Mouse (Mus musculus): ENCODE results near the gene Mtch1. TPM values are rescaled to one million over a fixed set of nuclear protein-coding genes. Genes with fewer than 3 reads are reported as not detected.

Mtch1 gene
- total and polyA plus RNA-seq, 2 experiments from 2014 or later: 208 to 380 TPM

- no peak for ATAC-seq (ENCODE audit: insufficient read depth, low read depth)
- TF ChIP-seq CTCF (IDR thresholded peaks at IDR 0.05; ENCODE audit: low read depth): no peak
- TF ChIP-seq EP300 (IDR thresholded peaks at IDR 0.05; ENCODE audit: low read depth): no peak
- no peak for DNase-seq (ENCODE audit: low spot score)
- Histone ChIP-seq H3K4me3 (ENCODE audit: low read depth, low read length) (no peak overlapping the region), H3K27me3 (ENCODE audit: control insufficient read depth, insufficient read depth, low read length) (no peaks in the 10 kb centered on the region), H3K9me3 (replicated peaks; ENCODE audit: control insufficient read depth, low read length) (no peaks in the 10 kb centered on the region), H3K9ac (replicated peaks; ENCODE audit: low read depth, low read length) (no peak overlapping the region), H3K36me3 (replicated peaks; ENCODE audit: control insufficient read depth, insufficient read depth, low read length) (no peaks in the 10 kb centered on the region), H3K4me2 (ENCODE audit: low read depth, low read length) (no peak overlapping the region), H3K27ac (ENCODE audit: low read depth) (peak overlapping the region; percentile 18; the same call in 1 of the 2 replicates), H3K4me1 (ENCODE audit: control insufficient read depth, insufficient read depth) (peaks cover 31% of the 10 kb centered on the region)
- WGBS: 29% methylated on average over 9 of the region's 9 CpGs
These were observed 46.5 kb upstream of the Mtch1 start for GRCm38 (mm10) chr17:29394106-29394760.

- H3K9ac ChIP-seq (replicated peaks; ENCODE audit: low read depth, low read length): no peak overlapping the region
- peaks cover 27% of the 10 kb centered on the region for H3K4me1 ChIP-seq (ENCODE audit: control insufficient read depth, insufficient read depth)
- ATAC-seq (ENCODE audit: insufficient read depth, low read depth): no peak
- no peaks in the 10 kb centered on the region for H3K36me3 ChIP-seq (replicated peaks; ENCODE audit: control insufficient read depth, insufficient read depth, low read length)
- H3K4me2 ChIP-seq (ENCODE audit: low read depth, low read length): no peak overlapping the region
- no peak for DNase-seq (ENCODE audit: low spot score)
- no peak overlapping the region for H3K27ac ChIP-seq (ENCODE audit: low read depth)
- WGBS: 64% methylated on average over 14 of the region's 14 CpGs
- H3K9me3 ChIP-seq (replicated peaks; ENCODE audit: control insufficient read depth, low read length): no peaks in the 10 kb centered on the region
- TF ChIP-seq CTCF (IDR thresholded peaks at IDR 0.05; ENCODE audit: low read depth) (no peak), EP300 (IDR thresholded peaks at IDR 0.05; ENCODE audit: low read depth) (no peak)
- H3K27me3 ChIP-seq (ENCODE audit: control insufficient read depth, insufficient read depth, low read length): no peaks in the 10 kb centered on the region
- H3K4me3 ChIP-seq (ENCODE audit: low read depth, low read length): no peak overlapping the region
These were observed 45.8 kb upstream of the Mtch1 start for GRCm38 (mm10) chr17:29393335-29394089.

GRCm38 (mm10) chr17:29391280-29391679 is 43.5 kb upstream of the Mtch1 start:
- TF ChIP-seq CTCF (IDR thresholded peaks at IDR 0.05; ENCODE audit: low read depth) (no peak), EP300 (IDR thresholded peaks at IDR 0.05; ENCODE audit: low read depth) (no peak)
- no peak overlapping the region for H3K9ac ChIP-seq (replicated peaks; ENCODE audit: low read depth, low read length)

GRCm38 (mm10) chr17:29388978-29389377 is 41.2 kb upstream of the Mtch1 start:
- H3K9me3 ChIP-seq (replicated peaks; ENCODE audit: control insufficient read depth, low read length): no peaks in the 10 kb centered on the region
- H3K27me3 ChIP-seq (ENCODE audit: control insufficient read depth, insufficient read depth, low read length): no peaks in the 10 kb centered on the region
- peaks cover 16% of the 10 kb centered on the region; the same call in 1 of the 2 replicates for H3K4me1 ChIP-seq (ENCODE audit: control insufficient read depth, insufficient read depth)
- DNase-seq (ENCODE audit: low spot score) (no peak), ATAC-seq (ENCODE audit: insufficient read depth, low read depth) (no peak)
- H3K9ac ChIP-seq (replicated peaks; ENCODE audit: low read depth, low read length): no peak overlapping the region
- H3K27ac ChIP-seq (ENCODE audit: low read depth): no peak overlapping the region
- no peak overlapping the region for H3K4me2 ChIP-seq (ENCODE audit: low read depth, low read length)
- TF ChIP-seq CTCF (IDR thresholded peaks at IDR 0.05; ENCODE audit: low read depth): no peak
- H3K36me3 ChIP-seq (replicated peaks; ENCODE audit: control insufficient read depth, insufficient read depth, low read length): no peaks in the 10 kb centered on the region
- no peak overlapping the region for H3K4me3 ChIP-seq (ENCODE audit: low read depth, low read length)
- WGBS: 77% methylated on average over 11 of the region's 11 CpGs

More at GRCm38 (mm10) chr17:29391280-29391679, 43.5 kb upstream of the Mtch1 start:
- no peak overlapping the region for H3K4me3 ChIP-seq (ENCODE audit: low read depth, low read length)
- H3K4me2 ChIP-seq (ENCODE audit: low read depth, low read length): no peak overlapping the region
- no peaks in the 10 kb centered on the region for H3K9me3 ChIP-seq (replicated peaks; ENCODE audit: control insufficient read depth, low read length)
- WGBS: 38% methylated on average over 8 of the region's 8 CpGs
- DNase-seq (ENCODE audit: low spot score) (no peak), ATAC-seq (ENCODE audit: insufficient read depth, low read depth) (no peak)
- H3K36me3 ChIP-seq (replicated peaks; ENCODE audit: control insufficient read depth, insufficient read depth, low read length): no peaks in the 10 kb centered on the region
- peaks cover 18% of the 10 kb centered on the region; the same call in 1 of the 2 replicates for H3K4me1 ChIP-seq (ENCODE audit: control insufficient read depth, insufficient read depth)
- H3K27me3 ChIP-seq (ENCODE audit: control insufficient read depth, insufficient read depth, low read length): no peaks in the 10 kb centered on the region
- no peak overlapping the region for H3K27ac ChIP-seq (ENCODE audit: low read depth)

- Histone ChIP-seq H3K4me1 (ENCODE audit: control insufficient read depth, insufficient read depth) (0 out of 2 replicates have a peak, but pooled peaks cover 3% of the 10 kb centered on the region), H3K27ac (ENCODE audit: low read depth) (no peak overlapping the region), H3K4me3 (ENCODE audit: low read depth, low read length) (no peak overlapping the region), H3K9ac (replicated peaks; ENCODE audit: low read depth, low read length) (no peak overlapping the region), H3K4me2 (ENCODE audit: low read depth, low read length) (no peak overlapping the region), H3K9me3 (replicated peaks; ENCODE audit: control insufficient read depth, low read length) (no peaks in the 10 kb centered on the region), H3K36me3 (replicated peaks; ENCODE audit: control insufficient read depth, insufficient read depth, low read length) (no peaks in the 10 kb centered on the region), H3K27me3 (ENCODE audit: control insufficient read depth, insufficient read depth, low read length) (no peaks in the 10 kb centered on the region)
- ATAC-seq (ENCODE audit: insufficient read depth, low read depth) (no peak), DNase-seq (ENCODE audit: low spot score) (no peak)
- 63% methylated on average over 6 of the region's 6 CpGs for WGBS
- TF ChIP-seq EP300 (IDR thresholded peaks at IDR 0.05; ENCODE audit: low read depth): no peak
- TF ChIP-seq CTCF (IDR thresholded peaks at IDR 0.05; ENCODE audit: low read depth): no peak
These were observed 38.0 kb upstream of the Mtch1 start for GRCm38 (mm10) chr17:29385746-29386145.

All from heart, postnatal 0 days (tissue).